Mouse (Mus musculus): Measurements from ENCODE around the gene Muc4.

Gene Muc4

GRCm38 (mm10) chr16:32735586-32735985, at the start of gene Muc4:
TSS of gene Muc4 (plus strand) at chr16:32735886.
- ATAC-seq (ENCODE audit: low TSS enrichment): no peak

DNA sequence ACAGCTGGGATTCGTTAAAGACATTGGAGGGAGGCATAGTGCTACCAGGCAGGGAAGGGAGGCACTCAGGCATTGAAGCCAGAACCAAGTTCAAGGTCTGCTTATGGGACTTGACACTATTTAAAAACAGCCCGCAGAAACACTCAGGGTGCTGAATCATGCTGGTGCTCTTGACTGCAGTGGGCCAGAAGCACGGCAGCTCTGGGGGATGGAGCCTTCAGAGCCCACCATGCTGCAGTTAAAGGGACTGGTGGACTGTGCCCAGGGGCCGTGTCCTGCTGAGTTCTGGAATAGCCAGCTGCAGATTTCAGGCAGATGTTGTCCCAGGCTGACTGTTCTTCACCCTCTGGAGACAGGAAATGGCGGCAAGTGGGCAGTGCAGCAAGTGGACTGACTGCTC, 49.7 kb upstream of the Muc4 start:
- ATAC-seq (ENCODE audit: low TSS enrichment): no peak

- no peak for ATAC-seq (ENCODE audit: low TSS enrichment)
Observed at GRCm38 (mm10) chr16:32687221-32687620, 48.5 kb upstream of the Muc4 start.

DNA sequence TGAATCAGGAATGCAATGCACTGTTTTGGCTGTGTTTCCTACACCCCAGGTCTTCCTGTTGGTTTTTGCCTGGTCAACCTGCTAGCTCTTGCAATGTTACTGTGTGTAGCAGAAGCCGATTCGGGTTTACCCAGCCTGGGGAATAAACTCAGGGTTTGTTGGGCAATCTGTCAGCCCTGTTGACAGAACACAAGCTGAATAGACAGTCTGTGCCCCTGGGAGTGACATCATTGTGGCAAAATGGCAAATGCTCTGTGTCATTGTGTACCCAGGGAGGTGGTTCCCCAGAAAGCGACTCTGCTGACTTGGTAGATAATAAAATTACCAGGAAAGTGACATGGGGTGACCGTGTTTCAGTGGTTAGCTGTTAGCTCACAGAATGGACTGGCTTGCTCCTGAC, 46.9 kb upstream of the Muc4 start:
- ATAC-seq (ENCODE audit: low TSS enrichment): peak; percentile 65; the same call in 1 of the 2 replicates

GRCm38 (mm10) chr16:32689501-32689900, 46.2 kb upstream of the Muc4 start:
- ATAC-seq (ENCODE audit: low TSS enrichment): peak; percentile 72; the same call in 1 of the 2 replicates

GRCm38 (mm10) chr16:32696841-32697464, 38.7 kb upstream of the Muc4 start:
- ATAC-seq (ENCODE audit: low TSS enrichment): no peak

- no peak for ATAC-seq (ENCODE audit: low TSS enrichment)
Observed at GRCm38 (mm10) chr16:32697665-32698446, 37.8 kb upstream of the Muc4 start.

GRCm38 (mm10) chr16:32698550-32698949, 37.1 kb upstream of the Muc4 start:
- ATAC-seq (ENCODE audit: low TSS enrichment): no peak

DNA sequence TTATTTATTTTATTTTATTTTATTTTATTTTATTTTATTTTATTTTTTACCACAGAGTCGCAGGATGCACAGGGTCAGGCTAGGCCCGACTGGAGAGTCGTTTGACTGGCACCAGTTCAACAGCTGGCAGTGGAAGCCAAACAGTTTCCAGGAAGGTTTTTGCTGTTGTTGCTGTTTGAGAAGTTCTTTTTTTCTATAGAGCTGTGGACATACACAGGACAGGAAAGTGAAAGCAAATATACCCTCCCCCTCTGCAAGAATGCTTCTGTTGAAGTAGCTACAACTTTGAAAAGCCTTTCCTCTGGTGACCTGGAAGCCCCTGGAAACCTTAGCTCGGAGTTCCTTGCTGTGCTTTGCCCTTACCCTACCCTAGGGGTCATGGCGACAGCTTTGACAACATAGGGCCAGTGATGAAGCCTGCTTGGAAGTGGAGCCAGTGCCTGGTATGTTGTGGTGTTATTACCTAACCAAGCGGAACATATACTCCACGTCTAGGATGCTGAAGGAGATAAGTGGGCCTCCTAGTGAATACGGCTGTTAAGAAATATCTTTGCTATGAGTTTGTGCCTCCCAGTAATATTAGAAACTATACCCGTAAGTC, 32.3 kb upstream of the Muc4 start:
- no peak for ATAC-seq (ENCODE audit: low TSS enrichment)

GRCm38 (mm10) chr16:32705606-32706005, 30.1 kb upstream of the Muc4 start:
- no peak for ATAC-seq (ENCODE audit: low TSS enrichment)

DNA sequence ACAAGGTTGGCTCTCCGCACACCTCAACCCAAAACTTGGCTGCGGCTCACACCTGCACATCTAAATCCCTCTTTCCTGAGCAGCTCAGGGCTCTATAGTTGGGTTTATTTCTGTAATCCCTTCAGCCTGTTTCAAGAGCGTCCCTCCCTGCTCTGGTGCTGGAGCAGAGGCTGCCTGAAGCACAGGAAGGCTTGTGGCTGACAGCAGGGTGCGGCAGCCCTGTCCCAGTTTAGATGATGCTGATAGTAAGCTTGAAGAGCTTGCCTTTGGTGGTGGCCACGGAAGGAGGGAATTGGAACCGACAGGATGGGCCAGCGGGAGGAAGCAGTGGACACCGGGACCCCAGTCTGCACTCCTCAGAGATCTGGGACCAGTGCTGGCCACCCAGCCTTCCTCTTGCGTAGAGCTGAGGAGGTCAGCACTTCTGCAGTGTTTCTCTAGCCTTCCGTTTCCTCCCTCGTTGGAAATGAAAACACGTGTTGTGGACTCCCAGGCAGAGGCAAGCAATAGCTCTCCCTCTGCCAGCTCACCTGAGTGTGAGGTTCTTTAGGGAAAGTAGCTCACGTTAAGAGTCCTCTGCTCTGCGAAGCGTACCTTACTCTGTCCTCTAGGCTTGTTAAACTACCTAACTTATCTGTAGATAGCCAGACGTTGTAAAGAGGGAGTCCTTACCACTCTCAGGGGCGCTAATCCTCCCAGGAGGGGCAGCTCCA, 28.4 kb upstream of the Muc4 start:
- 0 out of 2 replicates have a peak, but pooled peaks have one; percentile 45 for ATAC-seq (ENCODE audit: low TSS enrichment)

- ATAC-seq (ENCODE audit: low TSS enrichment): no peak
Observed at GRCm38 (mm10) chr16:32707824-32708456, 27.7 kb upstream of the Muc4 start.

- no peak for ATAC-seq (ENCODE audit: low TSS enrichment)
Observed at GRCm38 (mm10) chr16:32708457-32709033, 27.1 kb upstream of the Muc4 start.

GRCm38 (mm10) chr16:32709116-32709515, 26.6 kb upstream of the Muc4 start:
- no peak for ATAC-seq (ENCODE audit: low TSS enrichment)

DNA sequence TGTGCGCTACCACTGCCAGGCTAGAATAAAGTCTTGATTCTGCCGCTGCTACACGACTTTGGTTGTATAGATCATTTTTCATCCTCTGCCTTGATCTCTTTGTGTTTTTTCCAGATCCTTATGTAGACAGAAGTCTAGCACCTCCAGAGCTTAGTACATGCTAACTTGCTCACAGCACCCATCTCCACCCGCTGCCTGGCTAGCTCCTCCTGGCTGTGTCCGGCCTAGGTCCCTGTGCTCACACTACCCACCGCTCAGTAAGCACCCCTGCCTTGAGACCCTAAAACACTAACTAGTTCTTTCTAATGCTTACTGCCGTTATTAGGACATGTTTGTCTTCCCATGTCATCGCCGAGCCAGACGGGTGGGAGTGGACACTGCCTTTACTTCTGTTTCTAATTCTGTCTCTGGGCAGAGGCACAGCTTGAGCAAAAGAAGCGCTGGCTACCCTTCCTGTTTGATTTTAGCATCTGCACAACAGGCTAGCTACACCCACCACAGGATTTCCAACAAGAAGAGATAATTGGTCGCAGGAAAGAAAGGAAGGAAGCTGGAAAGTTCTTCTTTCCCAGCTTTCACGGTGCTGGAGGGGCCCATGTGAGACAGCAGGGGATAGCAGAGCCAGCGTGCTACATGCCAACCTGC, 25.1 kb upstream of the Muc4 start:
- peak; percentile 88 for ATAC-seq (ENCODE audit: low TSS enrichment)

DNA sequence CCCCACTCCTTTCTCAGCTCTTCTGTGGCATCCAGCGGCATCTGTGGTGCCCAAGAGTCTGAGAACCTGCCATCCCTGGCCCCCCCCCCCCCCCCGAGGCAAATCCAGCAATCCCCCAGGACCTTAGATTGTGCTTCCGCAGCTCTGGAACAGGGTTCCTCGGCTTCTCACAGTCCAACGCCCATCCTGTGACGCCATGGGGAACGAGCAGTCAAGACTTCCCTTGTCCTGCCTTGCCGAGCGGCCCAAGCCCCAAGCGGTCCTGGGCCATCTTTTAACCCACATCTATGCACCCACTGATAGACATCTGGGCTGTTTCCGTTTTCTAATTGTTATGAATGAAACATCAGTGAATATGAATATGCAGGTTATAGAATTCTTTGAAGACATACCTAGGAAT, 23.5 kb upstream of the Muc4 start:
- no peak for ATAC-seq (ENCODE audit: low TSS enrichment)

DNA sequence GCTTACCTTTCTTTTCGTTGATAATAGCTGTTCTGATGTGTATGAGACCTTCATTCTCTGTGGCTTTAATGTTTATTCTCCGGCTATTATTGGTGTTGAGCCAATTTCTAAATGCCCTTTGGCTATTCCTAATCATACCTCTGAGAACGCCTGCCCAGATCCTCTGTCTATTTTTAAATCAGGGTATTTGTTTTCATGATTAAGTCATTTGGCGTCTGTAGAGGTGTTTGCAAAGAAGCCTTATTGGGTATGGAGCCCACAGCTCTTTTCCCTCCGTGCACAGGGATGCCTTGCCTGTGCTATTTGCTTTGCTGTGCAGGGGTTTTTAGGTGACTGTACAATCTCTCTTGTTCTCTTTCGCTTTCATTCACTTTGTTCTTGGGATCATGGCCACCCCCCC, 22.1 kb upstream of the Muc4 start:
- ATAC-seq (ENCODE audit: low TSS enrichment): no peak

DNA sequence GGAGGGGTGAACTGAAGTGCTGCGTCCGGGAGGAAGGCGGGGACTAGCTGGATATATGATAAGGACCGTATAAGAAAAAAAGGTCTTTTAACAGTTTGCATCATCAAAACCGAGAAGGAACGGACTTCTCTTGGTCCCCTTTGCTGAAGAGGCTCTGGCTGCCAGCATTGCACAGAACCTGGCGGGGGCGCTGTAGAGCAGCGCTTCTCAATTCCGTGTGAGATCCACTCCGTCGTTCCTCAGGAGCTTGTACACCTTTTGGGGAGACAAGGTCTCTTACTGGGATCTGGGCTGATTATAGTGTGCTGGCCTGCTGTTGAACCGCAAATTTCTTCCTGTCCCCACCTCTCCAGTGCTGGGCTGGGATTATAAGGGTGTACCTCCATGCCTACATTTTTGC, 20.3 kb upstream of the Muc4 start:
- ATAC-seq (ENCODE audit: low TSS enrichment): no peak

DNA sequence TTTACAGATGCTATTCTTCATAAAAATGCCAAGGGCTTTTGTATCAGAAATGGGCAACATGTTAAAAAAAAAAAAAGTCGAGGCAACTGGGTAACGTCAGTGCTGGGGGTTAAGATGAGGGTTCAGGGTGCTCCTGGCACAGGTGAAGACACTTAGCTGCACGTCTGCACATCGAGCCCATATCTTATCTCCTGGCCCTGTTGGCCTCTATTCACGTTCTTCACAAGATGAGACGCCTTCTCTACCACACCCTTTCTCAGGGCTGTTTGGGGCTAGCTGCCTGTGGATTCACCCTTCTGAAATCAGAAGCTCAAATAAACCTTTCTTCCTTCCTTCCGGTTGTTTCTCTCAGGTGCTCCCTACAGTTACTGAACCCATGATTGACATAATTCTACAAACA, 12.5 kb upstream of the Muc4 start:
- no peak for ATAC-seq (ENCODE audit: low TSS enrichment)

- ATAC-seq (ENCODE audit: low TSS enrichment): no peak
Observed at GRCm38 (mm10) chr16:32723767-32724166, 11.9 kb upstream of the Muc4 start.

DNA sequence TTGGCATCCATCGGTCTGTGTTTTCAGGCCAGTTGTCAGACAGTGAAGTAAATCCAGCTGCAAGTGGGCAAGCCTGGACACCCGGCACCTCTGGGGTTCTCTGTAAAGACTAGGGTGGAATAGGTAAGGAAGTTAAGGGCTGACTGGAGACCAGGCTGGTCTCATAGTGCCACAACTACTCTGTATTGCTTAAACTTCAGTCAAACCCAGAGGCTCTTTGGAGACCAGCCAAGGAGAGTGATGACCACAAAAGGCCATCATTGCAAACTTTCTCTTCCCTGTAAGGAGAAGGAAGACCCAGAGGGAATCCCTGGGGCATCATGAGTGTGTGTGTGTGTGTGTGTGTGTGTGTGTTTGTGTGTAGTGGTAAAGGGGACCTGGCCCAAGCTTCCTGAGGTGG, 11.4 kb upstream of the Muc4 start:
- ATAC-seq (ENCODE audit: low TSS enrichment): no peak

Measured in frontal cortex, adult (tissue).